Mouse (Mus musculus): ENCODE data around the gene Ints2. TPM values are rescaled to one million over a fixed set of nuclear protein-coding genes. Genes with fewer than 3 reads are reported as not detected.
A peak's percentile ranks its signal among the peaks of the same experiment; 100 is the strongest.

The Ints2 gene
- polyA plus RNA-seq, 1 experiment from 2014 or later = 4.1 TPM

- H3K36me3 ChIP-seq (ENCODE audit: control insufficient read depth, insufficient read depth) = peaks cover 46% of the 10 kb centered on the region
- no peak for ATAC-seq
- TF ChIP-seq CTCF (IDR thresholded peaks at IDR 0.05; ENCODE audit: low read depth) = no peak
- H3K4me3 ChIP-seq (ENCODE audit: low read depth, low read length) = no peak overlapping the region
- H3K4me2 ChIP-seq (replicated peaks; ENCODE audit: low read depth) = no peak overlapping the region
- H3K9me3 ChIP-seq (ENCODE audit: control insufficient read depth) = no peaks in the 10 kb centered on the region
- WGBS = 77% methylated on average over 2 of the region's 2 CpGs
- no peaks in the 10 kb centered on the region for H3K4me1 ChIP-seq (replicated peaks; ENCODE audit: control insufficient read depth, insufficient read depth, low read length)
- no peaks in the 10 kb centered on the region for H3K27me3 ChIP-seq (replicated peaks; ENCODE audit: control insufficient read depth, insufficient read depth, low read length)
- H3K9ac ChIP-seq (ENCODE audit: low read depth, low read length) = no peak overlapping the region
- H3K27ac ChIP-seq (ENCODE audit: low read depth, low read length) = no peak overlapping the region
These were observed 48.3 kb downstream of the Ints2 start for GRCm38 (mm10) chr11:86209123-86209522.

GRCm38 (mm10) chr11:86205876-86206275 is 51.5 kb downstream of the Ints2 start:
- peaks cover 48% of the 10 kb centered on the region for H3K36me3 ChIP-seq (ENCODE audit: control insufficient read depth, insufficient read depth)
- H3K4me2 ChIP-seq (replicated peaks; ENCODE audit: low read depth) = no peak overlapping the region
- H3K4me3 ChIP-seq (ENCODE audit: low read depth, low read length) = no peak overlapping the region
- H3K9me3 ChIP-seq (ENCODE audit: control insufficient read depth) = no peaks in the 10 kb centered on the region
- TF ChIP-seq CTCF (IDR thresholded peaks at IDR 0.05; ENCODE audit: low read depth) = no peak
- no peak for ATAC-seq
- no peaks in the 10 kb centered on the region for H3K27me3 ChIP-seq (replicated peaks; ENCODE audit: control insufficient read depth, insufficient read depth, low read length)
- H3K4me1 ChIP-seq (replicated peaks; ENCODE audit: control insufficient read depth, insufficient read depth, low read length) = no peaks in the 10 kb centered on the region
- H3K9ac ChIP-seq (ENCODE audit: low read depth, low read length) = no peak overlapping the region
- H3K27ac ChIP-seq (ENCODE audit: low read depth, low read length) = no peak overlapping the region
- 89% methylated on average over 4 of the region's 4 CpGs for WGBS

- H3K4me1 ChIP-seq (replicated peaks; ENCODE audit: control insufficient read depth, insufficient read depth, low read length) = 0 out of 2 replicates have a peak, but pooled peaks cover 2% of the 10 kb centered on the region
- TF ChIP-seq CTCF (IDR thresholded peaks at IDR 0.05; ENCODE audit: low read depth) = no peak
- no peak overlapping the region for H3K4me3 ChIP-seq (ENCODE audit: low read depth, low read length)
- H3K9ac ChIP-seq (ENCODE audit: low read depth, low read length) = no peak overlapping the region
- 100% methylated on average over 5 of the region's 5 CpGs for WGBS
- no peak for ATAC-seq
- no peaks in the 10 kb centered on the region for H3K27me3 ChIP-seq (replicated peaks; ENCODE audit: control insufficient read depth, insufficient read depth, low read length)
- H3K4me2 ChIP-seq (replicated peaks; ENCODE audit: low read depth) = no peak overlapping the region
- peaks cover 48% of the 10 kb centered on the region for H3K36me3 ChIP-seq (ENCODE audit: control insufficient read depth, insufficient read depth)
- no peaks in the 10 kb centered on the region for H3K9me3 ChIP-seq (ENCODE audit: control insufficient read depth)
- no peak overlapping the region; the same call in 1 of the 2 replicates for H3K27ac ChIP-seq (ENCODE audit: low read depth, low read length)
These were observed 52.3 kb downstream of the Ints2 start for GRCm38 (mm10) chr11:86205031-86205430.

GRCm38 (mm10) chr11:86201901-86202675 is 55.3 kb downstream of the Ints2 start:
- TF ChIP-seq CTCF (IDR thresholded peaks at IDR 0.05; ENCODE audit: low read depth) = no peak
- Histone ChIP-seq H3K9ac (ENCODE audit: low read depth, low read length) (peak overlapping the region; percentile 83), H3K4me2 (replicated peaks; ENCODE audit: low read depth) (peak overlapping the region; percentile 81), H3K9me3 (ENCODE audit: control insufficient read depth) (no peaks in the 10 kb centered on the region), H3K4me3 (ENCODE audit: low read depth, low read length) (peak overlapping the region; percentile 88), H3K27me3 (replicated peaks; ENCODE audit: control insufficient read depth, insufficient read depth, low read length) (no peaks in the 10 kb centered on the region), H3K36me3 (ENCODE audit: control insufficient read depth, insufficient read depth) (peaks cover 28% of the 10 kb centered on the region), H3K27ac (ENCODE audit: low read depth, low read length) (peak overlapping the region; percentile 95; the same call in 1 of the 2 replicates), H3K4me1 (replicated peaks; ENCODE audit: control insufficient read depth, insufficient read depth, low read length) (0 out of 2 replicates have a peak, but pooled peaks cover 2% of the 10 kb centered on the region)
- no peak for ATAC-seq
- WGBS = 25% methylated on average over 16 of the region's 16 CpGs

- WGBS = 1% methylated on average over 60 of the region's 60 CpGs
- 0 out of 2 replicates have a peak, but pooled peaks cover 2% of the 10 kb centered on the region for H3K4me1 ChIP-seq (replicated peaks; ENCODE audit: control insufficient read depth, insufficient read depth, low read length)
- H3K4me2 ChIP-seq (replicated peaks; ENCODE audit: low read depth) = peak within 1 kb of the TSS; percentile 81
- peak within 1 kb of the TSS; percentile 95 for H3K27ac ChIP-seq (ENCODE audit: low read depth, low read length)
- H3K4me3 ChIP-seq (ENCODE audit: low read depth, low read length) = peak within 1 kb of the TSS; percentile 88
- TF ChIP-seq CTCF (IDR thresholded peaks at IDR 0.05; ENCODE audit: low read depth) = peak; percentile 52
- H3K36me3 ChIP-seq (ENCODE audit: control insufficient read depth, insufficient read depth) = peaks cover 24% of the 10 kb centered on the region
- H3K9ac ChIP-seq (ENCODE audit: low read depth, low read length) = peak within 1 kb of the TSS; percentile 83
- no peaks in the 10 kb centered on the region for H3K27me3 ChIP-seq (replicated peaks; ENCODE audit: control insufficient read depth, insufficient read depth, low read length)
- H3K9me3 ChIP-seq (ENCODE audit: control insufficient read depth) = no peaks in the 10 kb centered on the region
- peak; percentile 99 for ATAC-seq
These were observed 56.2 kb downstream of the Ints2 start, which contains the start of gene Brip1 for GRCm38 (mm10) chr11:86201037-86201786. TSS of gene Brip1 (minus strand) at chr11:86201193.

GRCm38 (mm10) chr11:86200460-86201021 is 56.8 kb downstream of the Ints2 start:
- H3K4me2 ChIP-seq (replicated peaks; ENCODE audit: low read depth) = peak overlapping the region; percentile 81
- H3K9ac ChIP-seq (ENCODE audit: low read depth, low read length) = peak overlapping the region; percentile 78
- no peak for TF ChIP-seq CTCF (IDR thresholded peaks at IDR 0.05; ENCODE audit: low read depth)
- no peaks in the 10 kb centered on the region for H3K27me3 ChIP-seq (replicated peaks; ENCODE audit: control insufficient read depth, insufficient read depth, low read length)
- peak overlapping the region; percentile 95 for H3K27ac ChIP-seq (ENCODE audit: low read depth, low read length)
- H3K4me3 ChIP-seq (ENCODE audit: low read depth, low read length) = peak overlapping the region; percentile 88
- ATAC-seq = peak; percentile 76
- WGBS = under 1% methylated on average over 21 of the region's 21 CpGs
- H3K4me1 ChIP-seq (replicated peaks; ENCODE audit: control insufficient read depth, insufficient read depth, low read length) = 0 out of 2 replicates have a peak, but pooled peaks cover 2% of the 10 kb centered on the region
- H3K9me3 ChIP-seq (ENCODE audit: control insufficient read depth) = no peaks in the 10 kb centered on the region
- peaks cover 19% of the 10 kb centered on the region for H3K36me3 ChIP-seq (ENCODE audit: control insufficient read depth, insufficient read depth)

All from intestine, postnatal 0 days (tissue).